Mouse (Mus musculus): Measurements from ENCODE around the gene Olfr449.

The Olfr449 gene

GRCm38 (mm10) chr6:42834084-42834483 is at the start of gene Olfr449:
Olfr449 (plus strand) TSS chr6:42834384.
- no peak for DNase-seq

- no peak for DNase-seq
Measured at GRCm38 (mm10) chr6:42784793-42785192, 49.4 kb upstream of the Olfr449 start, which contains the start of gene Olfr452. Olfr452 (plus strand) TSS chr6:42785093.

- DNase-seq = no peak
Measured at GRCm38 (mm10) chr6:42790247-42790948, 43.8 kb upstream of the Olfr449 start.

GRCm38 (mm10) chr6:42790949-42791556 is 43.1 kb upstream of the Olfr449 start:
- DNase-seq = no peak

GRCm38 (mm10) chr6:42794982-42795381 is 39.2 kb upstream of the Olfr449 start:
- no peak for DNase-seq

- no peak for DNase-seq
Measured at GRCm38 (mm10) chr6:42811639-42812038, 22.5 kb upstream of the Olfr449 start, which contains the start of gene Olfr450. Olfr450 (plus strand) TSS chr6:42811939.

- DNase-seq = peak; percentile 10
Measured at GRCm38 (mm10) chr6:42860222-42860819, 26.1 kb downstream of the Olfr449 start.

GRCm38 (mm10) chr6:42869695-42870094 is 35.5 kb downstream of the Olfr449 start:
- DNase-seq = no peak

- DNase-seq = no peak
Measured at GRCm38 (mm10) chr6:42876323-42876722, 42.1 kb downstream of the Olfr449 start.
